Comparison of ENCODE assay signal across 7 mouse cellular contexts in genomic region chr8:120538397-120539240, GRCm38 (mm10). TPM values are rescaled to one million over a fixed set of nuclear protein-coding genes. Genes with fewer than 3 reads are reported as not detected.
DNase-seq lines count a peak whose midpoint lies in the region; ATAC-seq lines count a peak whose summit lies in the region.

No protein-coding gene starts in this region.

- H3K27ac ChIP-seq in hindbrain, embryonic 15.5 days (replicated peaks): peak overlapping the region; percentile 95
- peak overlapping the region; percentile 77 for H3K27ac ChIP-seq in limb, embryonic 11.5 days (replicated peaks; ENCODE audit: low read depth, low read length)
- peak overlapping the region; percentile 97 for H3K27ac ChIP-seq in midbrain, embryonic 12.5 days (replicated peaks)

- H3K9ac ChIP-seq in hindbrain, embryonic 15.5 days: peak overlapping the region; percentile 71
- H3K9ac ChIP-seq in limb, embryonic 11.5 days (ENCODE audit: low read length): peak overlapping the region; percentile 68
- H3K9ac ChIP-seq in midbrain, embryonic 12.5 days (replicated peaks): peak overlapping the region; percentile 86

- 2% methylated on average over 37 of the region's 37 CpGs for WGBS in hindbrain, embryonic 15.5 days
- under 1% methylated on average over 36 of the region's 37 CpGs for WGBS in limb, embryonic 11.5 days
- under 1% methylated on average over 35 of the region's 37 CpGs for WGBS in midbrain, embryonic 12.5 days

- H3K27me3 ChIP-seq in hindbrain, embryonic 15.5 days: no peaks in the 10 kb centered on the region
- H3K27me3 ChIP-seq in limb, embryonic 11.5 days (ENCODE audit: control insufficient read depth, insufficient read depth, low read length): no peaks in the 10 kb centered on the region
- H3K27me3 ChIP-seq in midbrain, embryonic 12.5 days: peaks cover 18% of the 10 kb centered on the region

- no peaks in the 10 kb centered on the region for H3K36me3 ChIP-seq in hindbrain, embryonic 15.5 days
- H3K36me3 ChIP-seq in limb, embryonic 11.5 days (ENCODE audit: control insufficient read depth, insufficient read depth, low read length): no peaks in the 10 kb centered on the region
- no peaks in the 10 kb centered on the region for H3K36me3 ChIP-seq in midbrain, embryonic 12.5 days

- H3K4me3 ChIP-seq in hindbrain, embryonic 15.5 days: peak overlapping the region; percentile 67
- peak overlapping the region; percentile 54 for H3K4me3 ChIP-seq in limb, embryonic 11.5 days (ENCODE audit: low read depth, low read length)
- H3K4me3 ChIP-seq in midbrain, embryonic 12.5 days: peak overlapping the region; percentile 69

- peaks cover 87% of the 10 kb centered on the region for H3K4me1 ChIP-seq in hindbrain, embryonic 15.5 days (replicated peaks)
- peaks cover 78% of the 10 kb centered on the region for H3K4me1 ChIP-seq in limb, embryonic 11.5 days (ENCODE audit: control insufficient read depth, insufficient read depth, low read length)
- H3K4me1 ChIP-seq in midbrain, embryonic 12.5 days: peaks cover 94% of the 10 kb centered on the region

- H3K4me2 ChIP-seq in hindbrain, embryonic 15.5 days: peak overlapping the region; percentile 99
- H3K4me2 ChIP-seq in limb, embryonic 11.5 days (ENCODE audit: low read depth, severe bottlenecking): peak overlapping the region; percentile 96
- peak overlapping the region; percentile 96 for H3K4me2 ChIP-seq in midbrain, embryonic 12.5 days (replicated peaks)

- peak; percentile 72 for DNase-seq in R1 (ENCODE audit: low read depth, low spot score)
- DNase-seq in cerebellum, adult 9-11 months: peak; percentile 87
- peak; percentile 89 for DNase-seq in gastrocnemius, adult 18-20 months (ENCODE audit: low spot score)
- DNase-seq in limb, embryonic 11.5 days (ENCODE audit: low spot score): peak; percentile 82
- DNase-seq in spleen, adult 12 weeks (ENCODE audit: low spot score): peak; percentile 77

- peak; percentile 35 for ATAC-seq in hindbrain, embryonic 15.5 days (ENCODE audit: low FRiP score, low read depth)
- no peak for ATAC-seq in limb, embryonic 11.5 days (ENCODE audit: insufficient number of reproducible peaks, low FRiP score, low TSS enrichment, low read depth)
- ATAC-seq in midbrain, embryonic 12.5 days (ENCODE audit: low FRiP score, low read depth): peak; percentile 35

- no peaks in the 10 kb centered on the region for H3K9me3 ChIP-seq in hindbrain, embryonic 15.5 days
- H3K9me3 ChIP-seq in limb, embryonic 11.5 days (ENCODE audit: control insufficient read depth, low read length): no peaks in the 10 kb centered on the region
- H3K9me3 ChIP-seq in midbrain, embryonic 12.5 days: no peaks in the 10 kb centered on the region

RNA-seq across cellular contexts. Expression of gene Gins2, which starts 50.5 kb away (rescaled TPM):
- under 1 TPM in 1 of 2 experiments, not detected in 1; 0.80 TPM for total RNA-seq in gastrocnemius, adult 18-20 months (2021)
- polyA plus RNA-seq in hindbrain, embryonic 15.5 days (2015; fragmentation: Nextera tagmentation; extraction: Ambion mirVana): 19.0 and 24.9 TPM in 2 replicates
- polyA plus RNA-seq in limb, embryonic 11.5 days (2014; fragmentation: Nextera tagmentation; extraction: Ambion mirVana): 130 and 132 TPM in 2 replicates
- 73.7 and 84.8 TPM in 2 replicates for polyA plus RNA-seq in midbrain, embryonic 12.5 days (2016; fragmentation: Nextera tagmentation; extraction: Ambion mirVana)
